Mouse (Mus musculus) embryonic facial prominence, embryonic 15.5 days (tissue): ENCODE data around the gene Klhdc1. TPM values are rescaled to one million over a fixed set of nuclear protein-coding genes. Genes with fewer than 3 reads are reported as not detected.
A peak's percentile ranks its signal among the peaks of the same experiment; 100 is the strongest.

Source experiments
- ATAC-seq: fragments of 200-750 bp; cut with Nextera tagmentation; 2 replicates; pipeline ENCODE4 v1.8.0; 2017; ENCODE audit warnings: low read depth, moderate TSS enrichment; ENCODE audit not compliant: insufficient number of reproducible peaks, low FRiP score, low TSS enrichment
- H3K27ac ChIP-seq: fragments of 300-500 bp; sonication (generic); replicated peaks from 2 replicates; pipeline ENCODE4 v1.5.1; 2015; ENCODE audit warnings: mild to moderate bottlenecking, inconsistent platforms
- H3K27me3 ChIP-seq: fragments of 300-500 bp; sonication (generic); 2 replicates; pipeline ENCODE4 v1.6.1; 2015; ENCODE audit warnings: inconsistent platforms
- H3K36me3 ChIP-seq: fragments of 300-500 bp; sonication (generic); 2 replicates; pipeline ENCODE4 v1.6.1; 2015; ENCODE audit warnings: mild to moderate bottlenecking, inconsistent platforms
- H3K4me1 ChIP-seq: fragments of 300-500 bp; sonication (generic); 2 replicates; pipeline ENCODE4 v1.6.1; 2015; ENCODE audit warnings: inconsistent platforms
- H3K4me2 ChIP-seq: fragments of 300-500 bp; sonication (generic); replicated peaks from 2 replicates; pipeline ENCODE4 v1.6.1; 2015; ENCODE audit warnings: mild to moderate bottlenecking, inconsistent platforms
- H3K4me3 ChIP-seq: fragments of 300-500 bp; sonication (generic); replicated peaks from 2 replicates; pipeline ENCODE4 v1.5.1; 2015; ENCODE audit warnings: mild to moderate bottlenecking, inconsistent platforms
- H3K9ac ChIP-seq: fragments of 300-500 bp; sonication (generic); 2 replicates; pipeline ENCODE4 v1.6.1; 2015; ENCODE audit warnings: inconsistent platforms
- H3K9me3 ChIP-seq: fragments of 300-500 bp; sonication (generic); replicated peaks from 2 replicates; pipeline ENCODE4 v1.6.1; 2016; ENCODE audit warnings: inconsistent platforms
- WGBS: fragments of 180-500 bp; shearing (Covaris S2); methylation state at CpG from one replicate; pipeline ENCODE4 v1.1.7; 2015; 5-methylcytosine and 5-hydroxymethylcytosine counted together
- polyA plus RNA-seq: library from polyadenylated mRNA; unstranded; fragments of >200 nt; fragmentation: Nextera tagmentation; extraction: Ambion mirVana; gene quantifications from 2 replicates; pipeline ENCODE4 v1.2.1, GENCODE M21; 2015

Klhdc1 gene
- polyA plus RNA-seq, 1 experiment from 2014 or later: 11.1 TPM

DNA sequence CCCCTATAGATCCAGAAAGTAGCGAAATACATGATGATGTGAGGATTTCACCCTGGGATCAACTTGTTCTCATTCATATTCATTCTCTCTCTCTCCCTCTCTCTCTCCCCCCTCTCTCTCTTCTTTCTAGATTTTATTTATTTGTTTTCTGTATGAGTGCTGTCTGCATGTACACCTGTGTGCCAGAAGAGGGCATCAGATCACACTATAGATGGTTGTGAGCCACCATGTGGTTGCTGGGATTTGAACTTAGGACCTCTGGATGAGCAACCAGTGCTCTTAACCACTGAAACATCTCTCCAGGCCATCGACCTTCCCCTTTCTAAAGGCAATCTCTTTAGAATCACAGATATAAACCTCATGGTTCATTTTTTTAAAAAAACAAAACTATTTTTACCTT lies 32.5 kb upstream of the Klhdc1 start:
- no peaks in the 10 kb centered on the region for H3K4me1 ChIP-seq
- peaks cover 42% of the 10 kb centered on the region for H3K36me3 ChIP-seq
- no peak overlapping the region for H3K27ac ChIP-seq
- ATAC-seq: no peak
- whole genome bisulfite sequencing: 93% methylated on average over 2 of the region's 2 CpGs
- no peak overlapping the region for H3K4me3 ChIP-seq
- no peaks in the 10 kb centered on the region for H3K9me3 ChIP-seq
- no peaks in the 10 kb centered on the region for H3K27me3 ChIP-seq
- H3K9ac ChIP-seq: no peak overlapping the region
- no peak overlapping the region for H3K4me2 ChIP-seq

DNA sequence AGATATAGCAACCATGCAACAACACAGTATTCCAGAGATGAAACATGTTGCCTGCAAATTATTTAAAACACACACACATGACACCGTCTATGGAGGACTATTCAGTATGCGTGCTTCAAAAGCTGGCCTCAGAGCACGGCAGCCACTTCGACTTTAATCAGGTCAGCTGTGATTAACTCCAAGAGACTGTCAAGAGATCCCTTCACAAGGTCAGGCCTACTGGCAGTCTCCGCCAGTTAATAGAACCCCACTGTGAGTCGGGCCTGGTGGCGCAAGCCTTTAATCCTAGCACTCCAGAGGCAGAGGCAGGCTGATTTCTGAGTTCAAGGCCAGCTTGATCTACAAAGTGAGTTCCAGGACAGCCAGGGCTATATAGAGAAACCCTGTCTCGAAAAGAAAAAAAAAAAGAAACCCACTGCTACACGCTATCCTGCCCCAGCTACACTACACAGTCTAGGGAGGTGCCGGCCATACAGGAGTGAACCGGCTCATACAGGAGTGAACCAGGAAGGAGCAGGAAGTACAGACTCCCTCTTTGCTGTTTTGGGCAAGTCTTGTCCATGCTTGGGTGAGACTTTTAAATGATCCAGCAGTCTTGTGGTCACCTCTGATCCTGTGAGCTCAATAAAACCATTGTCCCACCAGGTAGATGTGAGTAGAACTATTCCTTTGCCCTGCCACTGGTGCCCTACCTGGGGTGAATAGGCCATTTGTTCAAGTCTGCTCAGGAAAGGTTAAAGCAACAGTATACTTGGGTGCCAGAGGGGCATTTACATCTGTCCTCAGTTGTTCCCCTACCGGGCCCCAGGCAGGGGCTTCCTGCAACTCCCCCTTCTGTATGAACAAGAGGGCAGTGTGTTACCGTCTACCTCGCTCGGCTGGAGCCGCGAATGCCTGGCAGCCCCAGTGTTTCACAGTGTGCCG lies 30.7 kb upstream of the Klhdc1 start:
- ATAC-seq: peak; percentile 82; the same call in 1 of the 2 replicates
- Histone ChIP-seq H3K4me2 (no peak overlapping the region), H3K4me1 (no peaks in the 10 kb centered on the region), H3K9me3 (no peaks in the 10 kb centered on the region), H3K36me3 (peaks cover 51% of the 10 kb centered on the region), H3K9ac (no peak overlapping the region), H3K27ac (no peak overlapping the region), H3K27me3 (no peaks in the 10 kb centered on the region), H3K4me3 (no peak overlapping the region)
- 79% methylated on average over 18 of the region's 18 CpGs for WGBS

DNA sequence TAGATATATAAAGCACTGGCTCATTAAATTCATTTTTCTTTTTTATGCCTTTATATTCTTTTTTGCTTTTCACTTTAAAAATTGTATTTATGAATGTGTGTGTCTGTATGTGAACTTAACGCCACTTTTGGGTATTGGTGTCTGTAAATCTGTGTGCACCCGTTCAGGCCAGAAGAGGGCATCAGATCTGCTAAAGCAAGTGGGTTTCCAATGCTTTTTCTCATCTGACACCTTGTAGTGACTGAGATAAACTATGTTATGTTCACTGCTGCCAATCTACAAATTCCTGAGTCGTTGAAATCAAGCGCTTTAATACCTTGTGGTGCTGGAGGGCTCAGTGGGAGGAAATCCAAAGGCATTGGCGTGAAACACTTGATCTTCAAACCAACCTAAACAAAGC lies 29.9 kb upstream of the Klhdc1 start:
- no peak for ATAC-seq
- Histone ChIP-seq H3K4me2 (no peak overlapping the region), H3K4me3 (no peak overlapping the region), H3K9ac (no peak overlapping the region), H3K27ac (no peak overlapping the region), H3K9me3 (no peaks in the 10 kb centered on the region), H3K4me1 (no peaks in the 10 kb centered on the region), H3K36me3 (peaks cover 47% of the 10 kb centered on the region), H3K27me3 (no peaks in the 10 kb centered on the region)
- 79% methylated on average over 5 of the region's 5 CpGs for WGBS

DNA sequence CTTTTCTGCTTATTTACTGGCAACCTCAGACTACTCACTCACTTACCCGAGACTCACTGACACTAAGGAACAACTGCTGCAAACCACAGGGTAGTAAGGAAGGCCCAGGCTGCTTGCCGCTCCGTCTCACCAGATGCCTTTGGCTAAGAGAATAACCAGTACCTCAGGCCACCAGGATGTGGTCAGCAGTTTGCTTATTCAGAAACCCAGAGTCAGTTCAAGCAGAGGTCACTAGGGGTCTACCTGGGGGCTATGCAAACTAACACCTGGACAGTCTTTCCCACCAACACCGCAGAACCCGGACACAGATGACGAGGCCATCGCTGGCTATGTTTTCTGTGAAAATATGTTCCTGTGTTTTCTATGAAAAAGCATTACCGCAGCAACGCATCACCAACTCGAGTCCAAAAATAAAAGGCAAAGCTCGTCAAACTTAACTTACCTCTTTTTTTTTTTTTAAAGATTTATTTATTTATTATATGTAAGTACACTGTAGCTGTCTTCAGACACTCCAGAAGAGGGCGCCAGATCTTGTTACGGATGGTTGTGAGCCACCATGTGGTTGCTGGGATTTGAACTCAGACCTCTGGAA lies 27.7 kb upstream of the Klhdc1 start:
- H3K36me3 ChIP-seq: peaks cover 40% of the 10 kb centered on the region
- H3K9ac ChIP-seq: no peak overlapping the region
- no peak overlapping the region for H3K27ac ChIP-seq
- no peak overlapping the region for H3K4me2 ChIP-seq
- no peaks in the 10 kb centered on the region for H3K4me1 ChIP-seq
- no peak for ATAC-seq
- no peak overlapping the region for H3K4me3 ChIP-seq
- H3K9me3 ChIP-seq: no peaks in the 10 kb centered on the region
- no peaks in the 10 kb centered on the region for H3K27me3 ChIP-seq
- 93% methylated on average over 13 of the region's 13 CpGs for WGBS

DNA sequence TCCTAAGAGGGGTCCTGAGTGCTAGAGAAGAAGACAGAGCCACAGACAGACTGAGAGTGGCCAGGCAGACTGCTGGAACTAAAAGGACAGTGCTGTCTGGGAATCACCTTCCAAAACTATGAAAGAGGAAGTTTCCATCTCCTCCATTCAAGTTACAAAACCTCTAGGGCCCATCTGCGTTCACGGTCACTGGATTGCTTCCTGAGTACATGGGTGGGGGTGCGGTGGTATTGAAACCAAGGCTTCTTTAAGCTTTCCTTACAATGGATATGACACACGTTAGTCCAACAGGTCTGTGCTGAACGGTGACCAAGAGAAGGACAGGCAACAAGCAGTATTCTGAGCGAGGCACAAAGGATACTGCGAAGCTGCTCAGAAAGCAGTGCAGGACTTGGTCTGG lies 26.6 kb upstream of the Klhdc1 start:
- Histone ChIP-seq H3K4me3 (no peak overlapping the region), H3K36me3 (peaks cover 39% of the 10 kb centered on the region), H3K4me1 (no peaks in the 10 kb centered on the region), H3K4me2 (no peak overlapping the region), H3K9ac (no peak overlapping the region), H3K27me3 (no peaks in the 10 kb centered on the region), H3K9me3 (no peaks in the 10 kb centered on the region), H3K27ac (no peak overlapping the region)
- WGBS: 92% methylated on average over 7 of the region's 7 CpGs
- ATAC-seq: no peak

DNA sequence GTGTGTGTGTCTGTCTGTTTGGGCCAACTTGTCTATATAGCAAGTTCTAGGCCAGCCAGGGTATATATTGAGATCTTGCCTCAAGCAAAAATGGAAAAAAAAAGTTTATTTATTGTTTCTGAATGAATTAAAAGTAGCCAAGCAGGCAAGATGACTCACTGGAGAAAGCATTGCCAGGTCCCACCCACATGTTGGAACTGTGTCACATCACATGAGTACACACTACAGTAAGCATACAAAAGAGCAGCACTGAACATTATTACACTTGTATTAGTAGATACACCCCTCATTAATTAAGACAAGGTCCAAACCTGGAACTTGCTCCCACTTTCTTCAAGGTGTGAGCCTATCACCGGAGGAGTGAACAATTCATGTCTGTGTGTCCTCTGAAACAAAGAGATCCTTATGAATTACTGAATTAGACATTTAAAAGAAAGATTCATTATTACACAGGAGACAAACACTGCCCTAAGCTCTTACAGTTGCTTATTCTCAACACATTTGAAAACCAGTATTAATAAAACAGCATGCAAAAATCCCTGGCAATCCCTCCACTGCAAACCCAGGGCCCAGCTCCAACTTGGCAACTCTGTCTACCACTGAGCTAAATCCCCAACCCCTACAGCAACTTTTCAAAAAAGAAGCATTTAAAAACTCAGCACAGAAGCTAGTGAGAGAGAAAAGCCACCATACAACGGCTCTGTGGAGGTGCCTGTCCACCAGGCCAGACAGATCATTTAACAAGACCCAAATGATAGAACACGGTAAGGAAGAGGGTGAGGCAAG lies 25.8 kb upstream of the Klhdc1 start:
- Histone ChIP-seq H3K4me1 (no peaks in the 10 kb centered on the region), H3K4me3 (no peak overlapping the region), H3K27me3 (no peaks in the 10 kb centered on the region), H3K9me3 (no peaks in the 10 kb centered on the region), H3K27ac (peak overlapping the region; percentile 49; the same call in 1 of the 2 replicates), H3K9ac (no peak overlapping the region), H3K4me2 (no peak overlapping the region), H3K36me3 (peaks cover 45% of the 10 kb centered on the region)
- ATAC-seq: no peak
- 84% methylated on average over 3 of the region's 3 CpGs for WGBS

DNA sequence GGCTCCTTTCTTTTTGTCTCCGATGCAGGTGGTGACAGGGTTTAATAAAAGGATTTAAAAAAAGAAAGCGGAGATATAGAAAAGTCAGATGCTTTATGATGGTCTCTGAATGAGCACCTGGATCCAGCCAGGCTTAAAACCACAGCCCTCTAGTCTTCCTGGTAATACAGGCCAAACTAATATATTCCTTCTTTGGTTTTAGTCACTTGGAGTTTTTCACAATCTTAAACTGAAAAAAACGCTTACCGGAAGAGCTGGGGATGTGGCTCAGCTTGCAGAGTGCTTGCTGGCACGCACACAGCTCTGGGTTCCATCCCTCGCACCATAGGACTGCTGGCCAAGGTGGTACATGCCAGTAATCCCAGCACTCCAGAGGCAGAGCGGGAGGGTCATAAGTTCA lies 24.4 kb upstream of the Klhdc1 start:
- Histone ChIP-seq H3K4me1 (no peaks in the 10 kb centered on the region), H3K27ac (no peak overlapping the region), H3K9ac (no peak overlapping the region), H3K27me3 (no peaks in the 10 kb centered on the region), H3K4me3 (no peak overlapping the region), H3K9me3 (no peaks in the 10 kb centered on the region), H3K36me3 (peaks cover 56% of the 10 kb centered on the region), H3K4me2 (no peak overlapping the region)
- ATAC-seq: no peak
- WGBS: 95% methylated on average over 7 of the region's 7 CpGs

DNA sequence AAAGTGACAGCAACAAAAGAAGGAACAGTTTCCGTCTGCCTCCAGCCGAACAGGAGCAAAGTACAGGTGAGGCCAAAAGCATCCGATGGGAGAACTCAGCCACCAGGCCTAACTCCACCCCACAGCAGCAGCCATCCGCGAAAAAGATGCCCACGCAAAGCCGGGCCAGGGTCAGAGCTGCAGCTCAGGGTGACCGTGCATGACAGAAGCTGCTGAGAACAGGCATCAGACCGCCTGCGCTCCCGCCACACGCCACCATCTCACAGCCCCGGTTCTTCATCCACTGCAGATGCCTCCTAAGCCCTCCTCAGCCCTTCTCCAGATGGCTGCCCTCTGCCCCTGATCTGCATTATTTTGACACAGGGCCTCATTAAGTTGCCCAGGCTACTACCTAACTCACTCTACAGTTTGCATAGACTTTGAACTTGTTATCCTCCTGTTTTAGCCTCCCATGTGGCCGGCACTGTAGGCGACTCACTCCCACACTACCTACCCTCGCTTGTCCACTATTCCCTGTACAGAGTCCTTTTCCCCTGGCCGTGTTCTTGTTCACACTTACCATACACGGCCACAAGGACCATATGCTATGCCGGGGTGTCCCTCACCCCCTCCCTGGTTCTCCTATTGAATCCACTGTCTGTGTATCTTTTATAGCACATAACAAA lies 20.2 kb upstream of the Klhdc1 start:
- Histone ChIP-seq H3K9me3 (no peaks in the 10 kb centered on the region), H3K4me2 (no peak overlapping the region), H3K36me3 (peaks cover 45% of the 10 kb centered on the region), H3K4me3 (no peak overlapping the region), H3K9ac (no peak overlapping the region), H3K4me1 (no peaks in the 10 kb centered on the region), H3K27me3 (no peaks in the 10 kb centered on the region), H3K27ac (no peak overlapping the region)
- 87% methylated on average over 19 of the region's 19 CpGs for WGBS
- ATAC-seq: no peak

DNA sequence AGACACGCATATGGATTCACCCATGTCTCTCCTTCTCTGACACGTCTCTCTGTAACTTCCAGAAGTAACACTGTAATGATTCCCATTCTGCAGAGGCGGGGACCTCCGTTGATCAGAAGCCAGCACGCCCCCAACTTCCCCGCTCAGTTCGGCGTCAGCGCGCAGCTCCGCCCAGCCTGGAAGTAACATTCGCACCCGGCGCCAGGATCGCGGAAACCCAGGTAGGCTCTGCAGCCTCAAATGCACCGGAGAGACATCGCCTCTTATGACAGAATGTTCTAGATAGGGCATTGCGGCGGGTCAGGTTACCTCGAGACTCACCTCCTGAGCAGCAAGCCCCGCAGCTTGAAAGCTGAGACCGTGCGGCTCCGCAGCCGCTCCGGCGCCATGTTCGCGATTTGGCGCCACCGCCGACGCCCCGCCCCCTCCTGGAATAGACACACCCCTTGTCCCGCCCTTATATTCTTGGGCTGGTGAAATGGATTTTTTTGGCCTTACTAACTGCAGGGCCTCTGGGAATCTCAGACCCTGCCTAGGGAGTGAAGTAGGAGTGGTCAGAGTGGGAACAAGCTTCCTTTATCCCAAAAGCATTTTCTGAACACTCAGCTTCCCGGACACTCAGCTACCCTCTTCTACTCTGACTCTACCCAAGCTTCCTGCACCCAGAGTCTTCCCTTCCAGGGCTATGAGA lies 13.1 kb upstream of the Klhdc1 start, which contains the start of gene Pole2:
Pole2 (minus strand) TSS at position 420 of the 691 bp plus-strand sequence.
- peak within 1 kb of the TSS; percentile 94 for H3K27ac ChIP-seq
- peaks cover 17% of the 10 kb centered on the region for H3K36me3 ChIP-seq
- no peaks in the 10 kb centered on the region for H3K27me3 ChIP-seq
- H3K4me3 ChIP-seq: peak within 1 kb of the TSS; percentile 77
- no peaks in the 10 kb centered on the region for H3K9me3 ChIP-seq
- H3K4me1 ChIP-seq: peaks cover 8% of the 10 kb centered on the region; the same call in 1 of the 2 replicates
- H3K4me2 ChIP-seq: peak within 1 kb of the TSS; percentile 52
- under 1% methylated on average over 37 of the region's 37 CpGs for WGBS
- ATAC-seq: peak; percentile 95
- peak within 1 kb of the TSS; percentile 31 for H3K9ac ChIP-seq

DNA sequence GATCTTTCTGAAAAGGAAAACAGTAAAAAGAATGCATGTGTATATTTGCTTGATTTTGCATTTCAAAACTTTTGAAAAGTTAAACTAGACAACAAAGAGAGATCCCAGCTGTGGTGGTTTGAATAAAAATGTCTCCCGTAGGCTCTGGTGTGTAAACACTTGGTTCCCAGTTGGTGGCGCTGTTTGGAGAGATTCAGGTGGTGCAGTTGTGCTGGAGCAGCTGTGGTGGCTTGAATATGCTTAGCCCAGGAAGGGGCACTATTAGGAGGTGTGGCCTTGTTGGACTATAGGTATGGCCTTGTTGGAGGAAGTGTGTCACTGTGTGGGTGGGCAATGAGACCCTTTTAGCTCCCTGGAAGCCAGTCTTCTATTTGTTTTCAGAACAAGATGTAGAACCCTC lies 11.7 kb upstream of the Klhdc1 start:
- no peaks in the 10 kb centered on the region for H3K27me3 ChIP-seq
- no peak overlapping the region for H3K27ac ChIP-seq
- no peak overlapping the region for H3K9ac ChIP-seq
- no peak overlapping the region for H3K4me3 ChIP-seq
- H3K36me3 ChIP-seq: peaks cover 14% of the 10 kb centered on the region
- H3K4me1 ChIP-seq: peaks cover 8% of the 10 kb centered on the region; the same call in 1 of the 2 replicates
- WGBS: 61% methylated on average over 2 of the region's 2 CpGs
- ATAC-seq: no peak
- no peak overlapping the region for H3K4me2 ChIP-seq
- H3K9me3 ChIP-seq: no peaks in the 10 kb centered on the region
